Mouse (Mus musculus) layer of hippocampus, adult 2 months (tissue): ENCODE measurements around the gene Ctnnbl1. TPM values are rescaled to one million over a fixed set of nuclear protein-coding genes. Genes with fewer than 3 reads are reported as not detected.

Source experiments
- DNase-seq, 2 experiments: peaks; one replicate each; pipeline ENCODE4 v3.0.0; 2022; ENCODE audit warnings: low spot score in 2 of 2
- H3K27ac ChIP-seq: fragments of 200-600 bp; 2 replicates; pipeline ENCODE4 v1.8.1; 2022
- H3K4me3 ChIP-seq: fragments of 200-600 bp; 2 replicates; pipeline ENCODE4 v1.8.1; 2022; ENCODE audit warnings: mild to moderate bottlenecking
- CTCF ChIP-seq: fragments of 200-600 bp; conservative IDR thresholded peaks from 2 replicates; pipeline ENCODE4 v1.8.1; 2022; ENCODE audit warnings: antibody characterized with exemption, mild to moderate bottlenecking, moderate library complexity
- total RNA-seq, 2 experiments: library from RNA; stranded (reverse); gene quantifications; 2 replicates each; pipeline ENCODE4 v1.2.3; 2021

The Ctnnbl1 gene
- total RNA-seq, 2 experiments from 2014 or later = 29.2 to 32.8 TPM

- H3K27ac ChIP-seq = no peak overlapping the region
- H3K4me3 ChIP-seq = no peak overlapping the region
- DNase-seq = no peak
- TF ChIP-seq CTCF = no peak
Observed at GRCm38 (mm10) chr2:157887275-157888025, 150.2 kb downstream of the Ctnnbl1 start.

- no peak for TF ChIP-seq CTCF
- Histone ChIP-seq H3K27ac (no peak overlapping the region), H3K4me3 (no peak overlapping the region)
- no peak for DNase-seq
Observed at GRCm38 (mm10) chr2:157891166-157891565, 154.0 kb downstream of the Ctnnbl1 start.

DNA sequence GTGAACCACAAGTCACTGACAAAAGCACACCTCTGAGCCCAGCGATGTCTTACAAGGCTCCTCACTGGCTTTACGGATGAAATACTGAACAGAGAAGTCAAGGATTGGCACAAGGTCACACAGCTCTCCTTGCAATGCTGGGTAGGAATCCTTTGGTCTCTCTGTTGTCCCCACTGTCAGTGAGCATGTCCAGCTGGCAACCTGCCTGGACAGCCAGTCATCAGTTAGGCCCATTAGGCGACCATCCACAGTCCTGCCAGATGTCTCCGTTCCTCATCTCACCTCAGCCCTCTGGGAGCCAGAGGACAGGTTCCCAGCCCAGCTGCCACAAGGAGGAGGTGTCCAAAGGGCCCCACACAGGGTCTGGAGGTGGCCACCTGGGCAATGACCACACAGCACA is 159.9 kb downstream of the Ctnnbl1 start:
- no peak for TF ChIP-seq CTCF
- no peak for DNase-seq
- Histone ChIP-seq H3K27ac (no peak overlapping the region), H3K4me3 (no peak overlapping the region)

- no peak for TF ChIP-seq CTCF
- no peak overlapping the region for H3K27ac ChIP-seq
- DNase-seq = peak in 1 of 2 experiments; percentile 27
- H3K4me3 ChIP-seq = no peak overlapping the region; the same call in 1 of the 2 replicates
Observed at GRCm38 (mm10) chr2:157913204-157913636, 176.0 kb downstream of the Ctnnbl1 start.

DNA sequence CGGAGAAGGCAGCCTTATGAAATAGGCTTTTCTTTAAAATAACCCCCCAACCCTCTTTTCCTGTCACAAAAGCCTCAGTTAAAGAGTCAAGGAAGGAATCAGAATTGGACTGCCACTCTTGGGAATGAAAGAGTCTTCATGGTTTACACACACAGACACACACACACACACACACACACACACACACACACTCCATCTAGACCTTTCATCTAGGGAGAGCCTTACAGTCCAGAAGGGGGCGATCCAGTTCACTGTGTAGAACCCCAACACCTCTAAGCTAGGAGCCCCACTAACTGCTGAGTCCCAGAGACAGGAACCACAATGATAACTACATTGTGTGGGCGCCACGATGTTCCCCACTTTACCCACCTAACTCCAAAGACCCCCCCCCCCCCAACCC is 176.5 kb downstream of the Ctnnbl1 start:
- peak; percentile 42 to 47 for DNase-seq
- TF ChIP-seq CTCF = peak; percentile 56
- Histone ChIP-seq H3K4me3 (peak overlapping the region; percentile 59; the same call in 1 of the 2 replicates), H3K27ac (no peak overlapping the region)

DNA sequence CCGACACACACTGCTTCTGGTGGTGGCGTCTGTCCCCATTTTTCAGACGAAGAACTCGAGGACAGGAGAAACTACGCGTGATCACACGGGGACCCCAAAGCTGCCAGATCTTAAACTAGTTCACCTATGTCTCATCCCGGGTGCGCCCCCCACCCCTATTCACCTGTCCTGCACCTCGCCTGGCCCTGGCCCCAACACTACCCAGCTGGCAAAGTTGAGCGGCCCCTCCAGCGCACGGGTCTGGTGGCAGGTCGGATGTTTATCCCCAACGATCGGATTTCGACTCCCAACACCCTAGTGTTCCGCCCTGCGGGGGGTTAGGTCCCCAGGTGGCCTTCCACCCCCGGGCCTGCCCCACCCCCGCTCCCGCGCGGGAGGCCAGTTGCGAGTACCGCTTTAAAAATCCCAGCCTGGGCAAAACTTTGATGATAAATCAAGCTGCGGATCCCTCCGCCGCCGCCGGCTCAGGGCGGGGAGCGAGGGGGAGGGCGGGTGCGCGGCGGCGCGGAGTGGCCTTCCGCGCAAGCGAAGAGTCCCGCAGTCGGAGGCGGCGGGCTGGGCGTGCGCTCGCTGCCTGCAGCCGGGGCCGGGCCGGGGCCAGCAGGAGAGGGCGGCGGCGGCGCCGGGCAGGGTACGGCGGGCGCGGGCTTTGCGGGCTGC is 177.0 kb downstream of the Ctnnbl1 start, which contains the start of gene Vstm2l:
Vstm2l (plus strand) TSS at position 549 of the 660 bp plus-strand sequence.
- no peak for TF ChIP-seq CTCF
- Histone ChIP-seq H3K27ac (peak within 1 kb of the TSS; percentile 77), H3K4me3 (peak within 1 kb of the TSS; percentile 59)
- peak; percentile 63 to 71 for DNase-seq

DNA sequence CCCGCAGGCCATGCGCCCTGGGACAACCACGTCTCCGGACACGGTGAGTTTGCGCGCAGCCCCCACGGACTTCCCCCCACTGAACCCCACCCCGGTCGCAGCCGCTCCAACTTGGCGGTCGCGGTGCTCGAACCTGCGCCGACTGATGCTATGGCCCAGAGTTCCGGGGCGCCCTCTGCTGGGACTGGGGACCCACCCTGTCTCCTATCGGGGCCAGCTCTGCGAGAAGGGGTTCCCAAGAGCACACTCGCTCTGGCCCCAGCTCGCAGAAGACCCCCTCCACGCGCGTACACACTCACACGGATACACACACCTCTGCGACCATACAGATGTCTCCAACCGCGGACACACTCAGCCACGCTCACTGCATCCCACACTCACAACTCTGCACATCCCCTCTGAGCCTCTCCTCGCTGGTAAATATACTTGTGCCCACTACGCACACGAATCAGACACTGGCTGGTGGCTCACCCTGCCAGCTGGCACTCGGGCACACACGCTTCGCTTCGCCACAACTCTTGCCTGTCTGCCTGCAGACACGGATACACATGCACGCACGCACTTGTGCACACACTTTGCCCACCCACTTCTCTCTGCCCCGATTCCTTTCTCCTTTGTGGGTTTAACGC is 177.8 kb downstream of the Ctnnbl1 start:
- peak; percentile 61 for TF ChIP-seq CTCF
- H3K27ac ChIP-seq = peak overlapping the region; percentile 77

GRCm38 (mm10) chr2:157918529-157918928 is 181.3 kb downstream of the Ctnnbl1 start:
- DNase-seq = no peak
- TF ChIP-seq CTCF = no peak
- H3K27ac ChIP-seq = no peak overlapping the region
- H3K4me3 ChIP-seq = no peak overlapping the region

More for the DNA sequence above, 177.8 kb downstream of the Ctnnbl1 start:
- H3K4me3 ChIP-seq = peak overlapping the region; percentile 59
- peak in 1 of 2 experiments; percentile 53 for DNase-seq

- H3K4me3 ChIP-seq = no peak overlapping the region
- H3K27ac ChIP-seq = no peak overlapping the region
- TF ChIP-seq CTCF = no peak
- DNase-seq = peak; percentile 46 to 64
Observed at GRCm38 (mm10) chr2:157921551-157921950, 184.3 kb downstream of the Ctnnbl1 start.

DNA sequence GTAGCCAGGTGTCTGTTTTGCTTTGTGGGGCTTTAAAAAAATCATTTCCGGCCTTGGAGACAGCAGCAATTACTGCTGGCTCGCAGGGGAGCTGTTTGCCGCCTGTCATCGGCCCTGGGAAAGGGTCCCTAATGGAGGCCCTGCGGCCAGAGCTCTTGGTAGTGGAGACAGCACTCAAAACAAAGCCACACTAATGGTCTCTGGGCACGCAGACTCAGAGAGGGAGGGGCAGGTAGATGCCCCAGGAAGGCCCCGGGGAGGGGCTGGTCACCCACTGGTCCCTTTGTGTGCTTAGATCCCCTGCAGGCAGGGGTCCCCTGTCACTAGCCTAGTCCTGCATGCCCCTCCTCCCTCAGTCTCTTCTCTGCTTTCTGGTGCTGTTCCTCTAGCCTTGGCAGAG is 186.2 kb downstream of the Ctnnbl1 start:
- TF ChIP-seq CTCF = no peak
- Histone ChIP-seq H3K4me3 (no peak overlapping the region), H3K27ac (no peak overlapping the region)
- DNase-seq = no peak

- DNase-seq = no peak
- Histone ChIP-seq H3K27ac (no peak overlapping the region), H3K4me3 (no peak overlapping the region)
- no peak for TF ChIP-seq CTCF
Observed at GRCm38 (mm10) chr2:157924504-157924903, 187.3 kb downstream of the Ctnnbl1 start.

DNA sequence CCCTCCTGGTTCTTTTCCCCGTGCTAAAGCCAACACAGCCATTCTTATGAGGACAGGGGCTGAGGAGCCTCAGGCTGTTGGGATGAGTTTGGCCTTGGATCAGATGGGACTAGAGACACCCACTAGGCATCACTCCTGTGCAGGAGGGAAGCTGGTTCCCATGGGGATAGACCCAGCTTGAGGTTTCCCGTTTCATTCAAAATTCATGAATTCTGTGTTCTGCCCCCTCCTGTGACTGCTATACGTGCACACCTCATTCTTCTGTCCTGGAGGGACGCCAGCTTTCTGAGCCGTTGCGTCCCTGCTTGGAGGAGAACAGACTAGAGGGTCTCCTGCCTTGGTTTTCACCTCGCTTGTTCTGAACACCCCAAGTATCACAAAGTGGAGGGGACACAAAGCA is 189.3 kb downstream of the Ctnnbl1 start:
- Histone ChIP-seq H3K27ac (no peak overlapping the region), H3K4me3 (no peak overlapping the region)
- no peak for TF ChIP-seq CTCF
- DNase-seq = no peak

- TF ChIP-seq CTCF = no peak
- no peak overlapping the region for H3K4me3 ChIP-seq
- H3K27ac ChIP-seq = peak overlapping the region; percentile 11; the same call in 1 of the 2 replicates
- no peak for DNase-seq
Observed at GRCm38 (mm10) chr2:157926927-157927326, 189.7 kb downstream of the Ctnnbl1 start.
